Mouse (Mus musculus): ENCODE measurements around the gene Ripor2.
A peak's percentile ranks its signal among the peaks of the same experiment; 100 is the strongest.

Gene Ripor2

GRCm38 (mm10) chr13:24570716-24571115 lies 11.3 kb upstream of the Ripor2 start:
- TF ChIP-seq GATA4 (IDR thresholded peaks at IDR 0.05; ENCODE audit: insufficient replicate concordance, low read length), result no peak

- TF ChIP-seq GATA4 (IDR thresholded peaks at IDR 0.05; ENCODE audit: insufficient replicate concordance, low read length), result no peak
Observed at GRCm38 (mm10) chr13:24571906-24572305, 10.1 kb upstream of the Ripor2 start.

GRCm38 (mm10) chr13:24575126-24575525 lies 6.9 kb upstream of the Ripor2 start:
- no peak for TF ChIP-seq GATA4 (IDR thresholded peaks at IDR 0.05; ENCODE audit: insufficient replicate concordance, low read length)

GRCm38 (mm10) chr13:24576338-24577119 lies 5.5 kb upstream of the Ripor2 start:
- TF ChIP-seq GATA4 (IDR thresholded peaks at IDR 0.05; ENCODE audit: insufficient replicate concordance, low read length), result no peak

GRCm38 (mm10) chr13:24578317-24578716 lies 3.7 kb upstream of the Ripor2 start:
- no peak for TF ChIP-seq GATA4 (IDR thresholded peaks at IDR 0.05; ENCODE audit: insufficient replicate concordance, low read length)

- TF ChIP-seq GATA4 (IDR thresholded peaks at IDR 0.05; ENCODE audit: insufficient replicate concordance, low read length), result no peak
Observed at GRCm38 (mm10) chr13:24580759-24581158, 1.2 kb upstream of the Ripor2 start.

GRCm38 (mm10) chr13:24584403-24584802 lies 2.4 kb downstream of the Ripor2 start:
- TF ChIP-seq GATA4 (IDR thresholded peaks at IDR 0.05; ENCODE audit: insufficient replicate concordance, low read length), result no peak

GRCm38 (mm10) chr13:24584841-24585240 lies 2.9 kb downstream of the Ripor2 start:
- no peak for TF ChIP-seq GATA4 (IDR thresholded peaks at IDR 0.05; ENCODE audit: insufficient replicate concordance, low read length)

- TF ChIP-seq GATA4 (IDR thresholded peaks at IDR 0.05; ENCODE audit: insufficient replicate concordance, low read length), result no peak
Observed at GRCm38 (mm10) chr13:24585369-24585768, 3.4 kb downstream of the Ripor2 start.

- no peak for TF ChIP-seq GATA4 (IDR thresholded peaks at IDR 0.05; ENCODE audit: insufficient replicate concordance, low read length)
Observed at GRCm38 (mm10) chr13:24587192-24587895, 5.4 kb downstream of the Ripor2 start.

- no peak for TF ChIP-seq GATA4 (IDR thresholded peaks at IDR 0.05; ENCODE audit: insufficient replicate concordance, low read length)
Observed at GRCm38 (mm10) chr13:24588603-24589002, 6.6 kb downstream of the Ripor2 start.

- no peak for TF ChIP-seq GATA4 (IDR thresholded peaks at IDR 0.05; ENCODE audit: insufficient replicate concordance, low read length)
Observed at GRCm38 (mm10) chr13:24591737-24592136, 9.7 kb downstream of the Ripor2 start.

GRCm38 (mm10) chr13:24594303-24594702 lies 12.3 kb downstream of the Ripor2 start:
- TF ChIP-seq GATA4 (IDR thresholded peaks at IDR 0.05; ENCODE audit: insufficient replicate concordance, low read length), result no peak

- no peak for TF ChIP-seq GATA4 (IDR thresholded peaks at IDR 0.05; ENCODE audit: insufficient replicate concordance, low read length)
Observed at GRCm38 (mm10) chr13:24599631-24600041, 17.6 kb downstream of the Ripor2 start.

GRCm38 (mm10) chr13:24602978-24603377 lies 21.0 kb downstream of the Ripor2 start:
- no peak for TF ChIP-seq GATA4 (IDR thresholded peaks at IDR 0.05; ENCODE audit: insufficient replicate concordance, low read length)

- peak; percentile 52; the same call in 1 of the 2 replicates for TF ChIP-seq GATA4 (IDR thresholded peaks at IDR 0.05; ENCODE audit: insufficient replicate concordance, low read length)
Observed at GRCm38 (mm10) chr13:24603591-24604009, 21.6 kb downstream of the Ripor2 start.
